Mouse (Mus musculus): ENCODE results near the gene Itgal.

- no peak for TF ChIP-seq CTCF (IDR thresholded peaks at IDR 0.05; ENCODE audit: low read depth)
- no peak for TF ChIP-seq EP300 (optimal IDR thresholded peaks at IDR 0.05)
Observed at GRCm38 (mm10) chr7:127361449-127361848, 65.4 kb downstream of the Itgal start.

All from stomach, postnatal 0 days (tissue).